Mouse (Mus musculus): ENCODE measurements around the gene Batf3.

DNA sequence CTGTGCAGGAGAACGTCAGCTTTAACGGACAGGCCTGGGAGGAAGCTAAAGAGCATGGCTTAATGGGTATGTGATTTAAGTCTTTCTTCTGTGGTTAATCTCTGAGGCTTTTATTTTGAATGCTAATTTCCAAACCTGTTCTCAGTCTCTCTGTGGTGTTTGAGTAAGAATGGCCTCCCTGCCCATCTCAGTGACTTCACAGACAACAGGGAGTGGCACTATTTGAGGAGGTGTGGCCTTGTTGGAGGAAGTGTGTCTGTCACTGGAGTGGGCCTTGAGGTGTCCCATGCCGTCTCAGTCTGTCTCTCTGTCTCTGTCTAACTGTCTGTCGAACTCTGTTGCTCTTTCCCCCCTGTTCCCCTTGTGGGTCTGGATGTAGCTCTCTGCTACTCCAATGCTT, 32.5 kb upstream of the Batf3 start:
- TF ChIP-seq CTCF (IDR thresholded peaks at IDR 0.05; ENCODE audit: low read depth, low read length), result no peak
- TF ChIP-seq EP300 (IDR thresholded peaks at IDR 0.05; ENCODE audit: insufficient read depth, low read depth, low read length), result no peak
- no peak for TF ChIP-seq POLR2A (IDR thresholded peaks at IDR 0.05; ENCODE audit: insufficient read depth, low read length)

Measured in ES-Bruce4 (cell line).